Mouse (Mus musculus) liver, postnatal 0 days (tissue): ENCODE results near the gene Gm28048.

ENCODE experiments used
- CTCF ChIP-seq: sonication (generic); IDR thresholded peaks from 2 replicates; pipeline ENCODE4 v1.5.1; 2016; ENCODE audit warnings: antibody characterized with exemption, low read depth
- EP300 ChIP-seq: IDR thresholded peaks from 2 replicates; pipeline ENCODE4 v1.6.1; 2016; ENCODE audit warnings: antibody characterized with exemption, low read depth, mild to moderate bottlenecking

DNA sequence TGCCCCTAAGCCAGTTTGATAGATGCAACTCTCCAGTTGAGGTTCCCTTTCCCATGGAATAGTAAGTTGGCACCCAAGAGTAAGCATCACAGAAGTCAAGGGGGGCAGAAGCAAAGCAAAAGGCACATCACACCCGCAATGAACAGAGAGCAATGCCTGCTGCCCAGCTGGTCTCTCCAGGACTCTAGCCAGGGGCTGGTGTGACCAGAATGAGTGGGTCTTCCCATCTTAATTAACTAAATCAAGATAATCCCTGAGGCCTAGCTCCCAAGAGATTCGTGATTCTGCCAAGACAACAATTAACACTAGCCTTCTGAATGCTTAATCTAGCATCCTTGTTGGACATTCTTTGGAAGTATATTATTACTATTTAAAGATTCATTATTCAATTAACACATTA is 58.3 kb downstream of the Gm28048 start:
- TF ChIP-seq CTCF (no peak), EP300 (no peak)
